Mouse (Mus musculus) intestine, embryonic 15.5 days (tissue): ENCODE measurements around the gene Slc24a2. TPM values are rescaled to one million over a fixed set of nuclear protein-coding genes. Genes with fewer than 3 reads are reported as not detected.

Source experiments
- ATAC-seq: fragments of 200-750 bp; cut with Nextera tagmentation; 2 replicates; pipeline ENCODE4 v1.8.0; 2017; ENCODE audit warnings: moderate TSS enrichment, moderate library complexity
- H3K27ac ChIP-seq: fragments of 300-500 bp; sonication (generic); 2 replicates; pipeline ENCODE4 v1.5.1; 2015; ENCODE audit warnings: mild to moderate bottlenecking, inconsistent platforms
- H3K27me3 ChIP-seq: fragments of 300-500 bp; sonication (generic); replicated peaks from 2 replicates; pipeline ENCODE4 v1.6.1; 2015; ENCODE audit warnings: inconsistent platforms
- H3K36me3 ChIP-seq: fragments of 300-500 bp; sonication (generic); 2 replicates; pipeline ENCODE4 v1.6.1; 2015; ENCODE audit warnings: inconsistent platforms
- H3K4me1 ChIP-seq: fragments of 300-500 bp; sonication (generic); replicated peaks from 2 replicates; pipeline ENCODE4 v1.6.1; 2015; ENCODE audit warnings: inconsistent platforms
- H3K4me2 ChIP-seq: fragments of 300-500 bp; sonication (generic); replicated peaks from 2 replicates; pipeline ENCODE4 v1.6.1; 2015; ENCODE audit warnings: mild to moderate bottlenecking, inconsistent platforms
- H3K4me3 ChIP-seq: fragments of 300-500 bp; sonication (generic); replicated peaks from 2 replicates; pipeline ENCODE4 v1.5.1; 2015; ENCODE audit warnings: inconsistent platforms
- H3K9ac ChIP-seq: fragments of 300-500 bp; sonication (generic); 2 replicates; pipeline ENCODE4 v1.6.1; 2015; ENCODE audit warnings: inconsistent platforms
- H3K9me3 ChIP-seq: fragments of 300-500 bp; sonication (generic); 2 replicates; pipeline ENCODE4 v1.6.1; 2016; ENCODE audit warnings: inconsistent platforms
- WGBS: fragments of 180-500 bp; shearing (Covaris S2); methylation state at CpG from one replicate; pipeline ENCODE4 v1.1.7; 2015; 5-methylcytosine and 5-hydroxymethylcytosine counted together
- polyA plus RNA-seq: library from polyadenylated mRNA; unstranded; fragments of >200 nt; fragmentation: Nextera tagmentation; extraction: Ambion mirVana; gene quantifications from 2 replicates; pipeline ENCODE4 v1.2.1, GENCODE M21; 2015

Slc24a2 gene
- polyA plus RNA-seq, 1 experiment from 2014 or later, result 0.23 TPM

GRCm38 (mm10) chr4:87031076-87031475, 199.2 kb downstream of the Slc24a2 start:
- Histone ChIP-seq H3K36me3 (no peaks in the 10 kb centered on the region), H3K4me1 (no peaks in the 10 kb centered on the region), H3K4me3 (no peak overlapping the region), H3K9me3 (no peaks in the 10 kb centered on the region), H3K4me2 (no peak overlapping the region), H3K9ac (no peak overlapping the region), H3K27me3 (no peaks in the 10 kb centered on the region), H3K27ac (no peak overlapping the region)
- no peak for ATAC-seq
- 87% methylated on average over 2 of the region's 2 CpGs for WGBS

GRCm38 (mm10) chr4:87026311-87027151, 203.7 kb downstream of the Slc24a2 start:
- Histone ChIP-seq H3K27me3 (no peaks in the 10 kb centered on the region), H3K36me3 (no peaks in the 10 kb centered on the region), H3K4me1 (no peaks in the 10 kb centered on the region), H3K4me2 (no peak overlapping the region), H3K4me3 (no peak overlapping the region), H3K27ac (no peak overlapping the region), H3K9me3 (no peaks in the 10 kb centered on the region), H3K9ac (no peak overlapping the region)
- 75% methylated on average over 14 of the region's 14 CpGs for WGBS
- no peak for ATAC-seq

GRCm38 (mm10) chr4:87024556-87024955, 205.7 kb downstream of the Slc24a2 start:
- ATAC-seq, result no peak
- no peaks in the 10 kb centered on the region for H3K27me3 ChIP-seq
- H3K27ac ChIP-seq, result no peak overlapping the region
- WGBS, result 63% methylated on average over 8 of the region's 8 CpGs
- no peaks in the 10 kb centered on the region for H3K9me3 ChIP-seq
- H3K9ac ChIP-seq, result no peak overlapping the region
- no peaks in the 10 kb centered on the region for H3K36me3 ChIP-seq
- no peaks in the 10 kb centered on the region for H3K4me1 ChIP-seq
- no peak overlapping the region for H3K4me3 ChIP-seq
- no peak overlapping the region for H3K4me2 ChIP-seq

- Histone ChIP-seq H3K36me3 (no peaks in the 10 kb centered on the region), H3K27ac (no peak overlapping the region), H3K4me1 (no peaks in the 10 kb centered on the region), H3K9me3 (no peaks in the 10 kb centered on the region), H3K27me3 (no peaks in the 10 kb centered on the region), H3K4me3 (no peak overlapping the region), H3K9ac (no peak overlapping the region), H3K4me2 (no peak overlapping the region)
- no peak for ATAC-seq
- 66% methylated on average over 3 of the region's 3 CpGs for WGBS
Observed at GRCm38 (mm10) chr4:87021542-87021941, 208.7 kb downstream of the Slc24a2 start.

- H3K4me2 ChIP-seq, result no peak overlapping the region
- no peaks in the 10 kb centered on the region for H3K36me3 ChIP-seq
- H3K27ac ChIP-seq, result no peak overlapping the region
- H3K9me3 ChIP-seq, result no peaks in the 10 kb centered on the region
- H3K27me3 ChIP-seq, result no peaks in the 10 kb centered on the region
- H3K9ac ChIP-seq, result no peak overlapping the region
- no peak overlapping the region for H3K4me3 ChIP-seq
- no peak for ATAC-seq
- H3K4me1 ChIP-seq, result no peaks in the 10 kb centered on the region
- 65% methylated on average over 13 of the region's 13 CpGs for WGBS
Observed at GRCm38 (mm10) chr4:87019486-87020105, 210.7 kb downstream of the Slc24a2 start.

GRCm38 (mm10) chr4:87018073-87018997, 211.9 kb downstream of the Slc24a2 start:
- H3K9me3 ChIP-seq, result no peaks in the 10 kb centered on the region
- H3K27me3 ChIP-seq, result no peaks in the 10 kb centered on the region
- no peak for ATAC-seq
- no peaks in the 10 kb centered on the region for H3K36me3 ChIP-seq
- WGBS, result 72% methylated on average over 9 of the region's 9 CpGs
- no peak overlapping the region for H3K27ac ChIP-seq
- no peak overlapping the region for H3K4me2 ChIP-seq
- no peaks in the 10 kb centered on the region for H3K4me1 ChIP-seq
- no peak overlapping the region for H3K4me3 ChIP-seq
- no peak overlapping the region for H3K9ac ChIP-seq

- Histone ChIP-seq H3K9ac (no peak overlapping the region), H3K36me3 (no peaks in the 10 kb centered on the region), H3K4me2 (no peak overlapping the region), H3K4me1 (no peaks in the 10 kb centered on the region), H3K27me3 (no peaks in the 10 kb centered on the region), H3K27ac (no peak overlapping the region), H3K4me3 (no peak overlapping the region), H3K9me3 (no peaks in the 10 kb centered on the region)
- 83% methylated on average over 3 of the region's 3 CpGs for WGBS
- ATAC-seq, result no peak
Observed at GRCm38 (mm10) chr4:87017464-87017863, 212.8 kb downstream of the Slc24a2 start.

GRCm38 (mm10) chr4:87015746-87016145, 214.5 kb downstream of the Slc24a2 start:
- H3K4me2 ChIP-seq, result no peak overlapping the region
- no peaks in the 10 kb centered on the region for H3K36me3 ChIP-seq
- 70% methylated on average over 4 of the region's 4 CpGs for WGBS
- no peak overlapping the region for H3K9ac ChIP-seq
- ATAC-seq, result no peak
- no peak overlapping the region for H3K27ac ChIP-seq
- H3K4me1 ChIP-seq, result no peaks in the 10 kb centered on the region
- H3K9me3 ChIP-seq, result no peaks in the 10 kb centered on the region
- no peak overlapping the region for H3K4me3 ChIP-seq
- H3K27me3 ChIP-seq, result no peaks in the 10 kb centered on the region

- H3K4me2 ChIP-seq, result no peak overlapping the region
- ATAC-seq, result no peak
- H3K27ac ChIP-seq, result no peak overlapping the region
- no peaks in the 10 kb centered on the region for H3K36me3 ChIP-seq
- H3K9ac ChIP-seq, result no peak overlapping the region
- no peak overlapping the region for H3K4me3 ChIP-seq
- no peaks in the 10 kb centered on the region for H3K27me3 ChIP-seq
- H3K9me3 ChIP-seq, result no peaks in the 10 kb centered on the region
- no peaks in the 10 kb centered on the region for H3K4me1 ChIP-seq
- WGBS, result 81% methylated on average over 7 of the region's 7 CpGs
Observed at GRCm38 (mm10) chr4:87013721-87014620, 216.3 kb downstream of the Slc24a2 start.

GRCm38 (mm10) chr4:86992470-86992869, 237.8 kb downstream of the Slc24a2 start:
- Histone ChIP-seq H3K9ac (no peak overlapping the region), H3K27ac (no peak overlapping the region), H3K4me3 (no peak overlapping the region), H3K4me2 (no peak overlapping the region), H3K4me1 (no peaks in the 10 kb centered on the region), H3K9me3 (no peaks in the 10 kb centered on the region), H3K27me3 (no peaks in the 10 kb centered on the region), H3K36me3 (no peaks in the 10 kb centered on the region)
- 55% methylated on average over 3 of the region's 3 CpGs for WGBS
- ATAC-seq, result no peak

- WGBS, result 74% methylated on average over 6 of the region's 6 CpGs
- Histone ChIP-seq H3K27ac (no peak overlapping the region), H3K4me2 (no peak overlapping the region), H3K9ac (no peak overlapping the region), H3K36me3 (no peaks in the 10 kb centered on the region), H3K9me3 (no peaks in the 10 kb centered on the region), H3K27me3 (no peaks in the 10 kb centered on the region), H3K4me1 (no peaks in the 10 kb centered on the region), H3K4me3 (no peak overlapping the region)
- ATAC-seq, result no peak
Observed at GRCm38 (mm10) chr4:86989301-86989700, 241.0 kb downstream of the Slc24a2 start.
